ENCODE assay signal across 21 mouse cellular contexts in the genomic region with DNA sequence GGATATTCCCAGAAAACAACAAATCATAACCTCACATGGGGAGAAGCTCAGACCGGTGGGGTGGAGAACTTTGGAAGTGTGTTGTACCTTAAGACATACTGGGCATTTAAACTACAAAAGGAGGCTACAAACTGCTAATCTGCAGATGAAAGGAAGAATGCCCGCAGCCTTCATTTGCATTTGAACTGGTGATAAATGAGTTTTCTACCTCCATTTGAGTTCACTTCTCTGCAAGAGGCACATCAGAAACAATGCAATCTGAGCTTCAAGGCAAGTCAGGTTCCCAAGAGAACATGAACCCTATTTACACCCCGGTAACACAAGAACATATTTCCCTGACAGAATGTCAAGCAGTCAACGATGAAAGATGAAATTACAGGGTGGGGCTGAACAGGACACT. TPM values are rescaled to one million over a fixed set of nuclear protein-coding genes. Genes with fewer than 3 reads are reported as not detected.
DNase-seq lines count a peak whose midpoint lies in the region; ATAC-seq and TF ChIP-seq lines count a peak whose summit lies in the region.
"Had no signal": no experiment of that assay in that cellular context is flagged by ENCODE, and none has a peak within 500 bp of the region (broad histone marks: within the 10 kb centered on the region; RNA-seq: fewer than 3 reads in every experiment).

No protein-coding gene starts in this region.

- no peak overlapping the region for H3K4me2 ChIP-seq in embryonic facial prominence, embryonic 14.5 days (ENCODE audit: low read depth, low read length)
- H3K4me2 ChIP-seq in midbrain, embryonic 14.5 days (ENCODE audit: low read length), result no peak overlapping the region
- H3K4me2 ChIP-seq: heart, embryonic 12.5 days; liver, embryonic 11.5 days; lung, embryonic 15.5 days; neural tube, embryonic 12.5 days had no signal

- no peaks in the 10 kb centered on the region for H3K4me1 ChIP-seq in embryonic facial prominence, embryonic 14.5 days (ENCODE audit: control insufficient read depth, insufficient read depth, low read length)
- peaks cover 18% of the 10 kb centered on the region for H3K4me1 ChIP-seq in embryonic facial prominence, embryonic 10.5 days
- H3K4me1 ChIP-seq in hindbrain, embryonic 10.5 days (replicated peaks), result peaks cover 55% of the 10 kb centered on the region
- H3K4me1 ChIP-seq in midbrain, embryonic 14.5 days (ENCODE audit: control insufficient read depth, insufficient read depth, low read length), result 0 out of 2 replicates have a peak, but pooled peaks cover 3% of the 10 kb centered on the region
- H3K4me1 ChIP-seq in kidney, adult 2 months (ENCODE audit: control insufficient read depth, insufficient read depth, low read length), result no peaks in the 10 kb centered on the region
- H3K4me1 ChIP-seq: heart, embryonic 12.5 days; lung, embryonic 15.5 days had no signal

- no peak overlapping the region for H3K27ac ChIP-seq in embryonic facial prominence, embryonic 14.5 days (replicated peaks; ENCODE audit: low read depth, low read length)
- H3K27ac ChIP-seq in embryonic facial prominence, embryonic 10.5 days (replicated peaks), result no peak overlapping the region
- H3K27ac ChIP-seq in hindbrain, embryonic 10.5 days, result peak overlapping the region; percentile 77
- H3K27ac ChIP-seq in midbrain, embryonic 14.5 days (replicated peaks; ENCODE audit: low read depth, low read length), result no peak overlapping the region
- H3K27ac ChIP-seq in kidney, adult 2 months (ENCODE audit: insufficient read depth, low read depth, low read length), result no peak overlapping the region
- H3K27ac ChIP-seq: lung, embryonic 15.5 days; neural tube, embryonic 12.5 days had no signal

- H3K27me3 ChIP-seq in embryonic facial prominence, embryonic 14.5 days (replicated peaks; ENCODE audit: control insufficient read depth, insufficient read depth, low read length), result no peaks in the 10 kb centered on the region
- H3K27me3 ChIP-seq in embryonic facial prominence, embryonic 10.5 days (replicated peaks; ENCODE audit: low read depth, poor library complexity, severe bottlenecking), result no peaks in the 10 kb centered on the region
- H3K27me3 ChIP-seq in hindbrain, embryonic 10.5 days (ENCODE audit: insufficient read depth, poor library complexity, severe bottlenecking), result no peaks in the 10 kb centered on the region
- H3K27me3 ChIP-seq in midbrain, embryonic 14.5 days (ENCODE audit: control insufficient read depth, insufficient read depth, low read length), result no peaks in the 10 kb centered on the region
- H3K27me3 ChIP-seq in kidney, adult 2 months (replicated peaks; ENCODE audit: control insufficient read depth, insufficient read depth, low read length), result no peaks in the 10 kb centered on the region
- H3K27me3 ChIP-seq: CH12.LX; lung, embryonic 15.5 days; neural tube, embryonic 12.5 days had no signal

- H3K36me3 ChIP-seq in embryonic facial prominence, embryonic 14.5 days (ENCODE audit: control insufficient read depth, insufficient read depth, low read length), result no peaks in the 10 kb centered on the region
- H3K36me3 ChIP-seq in embryonic facial prominence, embryonic 10.5 days (replicated peaks), result no peaks in the 10 kb centered on the region
- no peaks in the 10 kb centered on the region for H3K36me3 ChIP-seq in hindbrain, embryonic 10.5 days
- no peaks in the 10 kb centered on the region for H3K36me3 ChIP-seq in midbrain, embryonic 14.5 days (ENCODE audit: control insufficient read depth, insufficient read depth, low read length)
- no peaks in the 10 kb centered on the region for H3K36me3 ChIP-seq in kidney, adult 2 months (ENCODE audit: control insufficient read depth, insufficient read depth, low read length)
- H3K36me3 ChIP-seq: heart, embryonic 12.5 days; lung, embryonic 15.5 days; neural tube, embryonic 12.5 days had no signal

- WGBS in embryonic facial prominence, embryonic 14.5 days, result 8% methylated on average over 4 of the region's 4 CpGs
- 13% methylated on average over 4 of the region's 4 CpGs for WGBS in embryonic facial prominence, embryonic 10.5 days
- WGBS in hindbrain, embryonic 10.5 days, result 2% methylated on average over 4 of the region's 4 CpGs
- 1% methylated on average over 4 of the region's 4 CpGs for WGBS in midbrain, embryonic 14.5 days
- WGBS in kidney, adult 2 months, result 16% methylated on average over 4 of the region's 4 CpGs

- H3K4me3 ChIP-seq in embryonic facial prominence, embryonic 14.5 days (ENCODE audit: low read depth, low read length), result no peak overlapping the region
- H3K4me3 ChIP-seq in embryonic facial prominence, embryonic 10.5 days, result no peak overlapping the region
- no peak overlapping the region for H3K4me3 ChIP-seq in hindbrain, embryonic 10.5 days
- H3K4me3 ChIP-seq in midbrain, embryonic 14.5 days (replicated peaks; ENCODE audit: low read depth, low read length), result no peak overlapping the region
- H3K4me3 ChIP-seq in kidney, adult 2 months (ENCODE audit: insufficient read depth, low read depth, low read length), result no peak overlapping the region
- H3K4me3 ChIP-seq: heart, embryonic 12.5 days; lung, embryonic 15.5 days; neural tube, embryonic 12.5 days had no signal

- ATAC-seq in embryonic facial prominence, embryonic 14.5 days (ENCODE audit: low read depth), result 0 out of 2 replicates have a peak, but pooled peaks have one; percentile 33
- no peak for ATAC-seq in midbrain, embryonic 14.5 days (ENCODE audit: low FRiP score, low TSS enrichment)
- no peak for ATAC-seq in CD4-positive, CD25-positive, alpha-beta regulatory T cell, adult 4 months
- ATAC-seq: Patski had no signal

- no peak overlapping the region for H3K9ac ChIP-seq in embryonic facial prominence, embryonic 14.5 days (ENCODE audit: low read depth, low read length)
- no peak overlapping the region for H3K9ac ChIP-seq in midbrain, embryonic 14.5 days (replicated peaks; ENCODE audit: low read length)
- H3K9ac ChIP-seq: heart, embryonic 12.5 days; lung, embryonic 15.5 days; neural tube, embryonic 12.5 days had no signal

- TF ChIP-seq CTCF in kidney, adult 2 months (conservative IDR thresholded peaks at IDR 0.05; ENCODE audit: insufficient read depth, insufficient read length, low read depth, low read length), result no peak

- peak; percentile 51 for DNase-seq in embryonic facial prominence, embryonic 14.5 days (ENCODE audit: low spot score)
- no peak for DNase-seq in embryonic facial prominence, embryonic 10.5 days (ENCODE audit: low spot score)
- DNase-seq in R1 (ENCODE audit: low read depth, low spot score), result peak; percentile 88
- DNase-seq in hindbrain, embryonic 10.5 days (ENCODE audit: low spot score), result no peak
- DNase-seq in midbrain, embryonic 14.5 days, result peak; percentile 44
- no peak for DNase-seq in retina, postnatal 1 day
- DNase-seq in kidney, adult 2 months, result no peak
- DNase-seq: cerebellum, adult 8-10 months; gastrocnemius, postnatal 36 days; kidney, adult 11 months; kidney, postnatal 36 days; thymus, postnatal 25 days had no signal

- no peaks in the 10 kb centered on the region for H3K9me3 ChIP-seq in embryonic facial prominence, embryonic 14.5 days (ENCODE audit: control insufficient read depth, low read length)
- no peaks in the 10 kb centered on the region for H3K9me3 ChIP-seq in embryonic facial prominence, embryonic 10.5 days
- H3K9me3 ChIP-seq in hindbrain, embryonic 10.5 days, result no peaks in the 10 kb centered on the region
- H3K9me3 ChIP-seq in midbrain, embryonic 14.5 days (ENCODE audit: control insufficient read depth, low read length), result no peaks in the 10 kb centered on the region
- H3K9me3 ChIP-seq: heart, embryonic 12.5 days; lung, embryonic 15.5 days; neural tube, embryonic 12.5 days had no signal

- TF ChIP-seq POLR2A in kidney, adult 2 months (IDR thresholded peaks at IDR 0.05; ENCODE audit: low read depth, low read length), result no peak

RNA-seq across cellular contexts. Expression of a gene that starts 53.2 kb away (rescaled TPM):
- polyA plus RNA-seq in embryonic facial prominence, embryonic 14.5 days (2014; fragmentation: Nextera tagmentation; extraction: Ambion mirVana), result not detected in 2 replicates
- polyA plus RNA-seq in embryonic facial prominence, embryonic 10.5 days (2016; fragmentation: Nextera tagmentation; extraction: Ambion mirVana), result not detected in 2 replicates
- polyA plus RNA-seq in hindbrain, embryonic 10.5 days (2016; fragmentation: Nextera tagmentation; extraction: Ambion mirVana), result 0.06 TPM in 1 of 2 replicates, not detected in the other
- not detected in 2 replicates for polyA plus RNA-seq in midbrain, embryonic 14.5 days (2014; fragmentation: Nextera tagmentation; extraction: Ambion mirVana)
- not detected for polyA plus RNA-seq in CD4-positive, CD25-positive, alpha-beta regulatory T cell, adult 4 months (2017; shearing (Covaris generic))
- 0.03 TPM in 2 replicates for polyA plus RNA-seq in kidney, adult 2 months (2012; rRNA removed)
- polyA plus RNA-seq: heart, embryonic 12.5 days; liver, embryonic 11.5 days; lung, embryonic 15.5 days; neural tube, embryonic 12.5 days; Patski; small intestine, adult 2 months; stomach, embryonic 14.5 days had no signal

Comparison
In these comparisons a context has a peak if more than half of its experiments do, and no peak if none do; other contexts are left out.
1. DNase-seq: peak in embryonic facial prominence, embryonic 14.5 days (single experiment), R1 (single experiment) and midbrain, embryonic 14.5 days (single experiment); none in embryonic facial prominence, embryonic 10.5 days (single experiment), hindbrain, embryonic 10.5 days (single experiment), retina, postnatal 1 day (single experiment) and kidney, adult 2 months (single experiment).